Mouse (Mus musculus): ENCODE measurements around the gene Htr5b.

- TF ChIP-seq POLR2A (IDR thresholded peaks at IDR 0.05; ENCODE audit: insufficient read depth, low read depth, low read length) (no peak), CTCF (IDR thresholded peaks at IDR 0.05; ENCODE audit: insufficient read depth, low read depth, low read length) (no peak)
These were observed 31.2 kb downstream of the Htr5b start for GRCm38 (mm10) chr1:121497093-121497492.

Measured in olfactory bulb, adult 2 months (tissue).